Mouse (Mus musculus): ENCODE measurements around the gene Ep400. TPM values are rescaled to one million over a fixed set of nuclear protein-coding genes. Genes with fewer than 3 reads are reported as not detected.
"Not testable (repeated sequence)": the region's sequence is repeated elsewhere in the genome, so short reads cannot be mapped to it uniquely, and the experiment has no call there.

The Ep400 gene
- total RNA-seq, 2 experiments from 2014 or later = 30.0 to 33.5 TPM

DNA sequence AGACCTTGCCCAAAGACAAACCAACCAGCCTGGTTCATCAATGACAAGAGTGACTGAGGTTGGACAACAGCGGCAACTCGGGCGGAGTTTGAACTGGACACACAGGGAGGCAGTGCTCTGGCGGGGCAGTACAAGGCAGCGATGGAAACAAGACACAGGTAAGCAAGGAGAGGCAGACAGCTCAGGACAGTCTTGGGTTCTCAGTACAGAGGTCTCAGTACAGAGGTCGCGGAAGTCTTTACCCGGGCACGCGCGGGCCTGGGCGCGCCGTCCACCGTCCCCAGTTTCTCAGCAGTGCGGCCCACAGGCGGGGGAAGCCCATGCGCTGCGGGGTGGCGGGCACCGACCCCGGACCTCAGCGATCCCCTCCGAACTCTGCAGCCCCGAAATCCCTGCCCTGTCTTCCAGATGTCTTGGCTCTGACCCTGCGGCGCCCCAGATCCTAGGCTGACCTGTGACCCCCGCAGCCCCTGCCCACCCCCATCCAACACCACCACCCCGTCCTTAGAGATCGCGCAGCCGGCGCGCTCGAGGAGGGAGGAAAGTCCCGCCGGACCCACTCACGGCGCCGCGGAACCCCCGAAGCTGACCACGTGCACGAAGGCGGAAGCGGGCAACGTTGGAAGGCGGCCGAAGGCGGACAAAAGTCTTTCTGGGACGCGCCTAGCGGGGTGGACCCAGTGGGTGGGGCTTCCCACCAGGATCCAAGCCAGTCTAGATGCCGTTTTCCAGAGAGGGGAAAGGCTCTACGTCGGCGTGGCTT, 9.7 kb upstream of the Ep400 start, which contains the start of gene Pus1:
Gene Pus1 (minus strand): TSS at position 662 of the 763 bp plus-strand sequence.
- DNase-seq = peak; percentile 97 to 99

DNA sequence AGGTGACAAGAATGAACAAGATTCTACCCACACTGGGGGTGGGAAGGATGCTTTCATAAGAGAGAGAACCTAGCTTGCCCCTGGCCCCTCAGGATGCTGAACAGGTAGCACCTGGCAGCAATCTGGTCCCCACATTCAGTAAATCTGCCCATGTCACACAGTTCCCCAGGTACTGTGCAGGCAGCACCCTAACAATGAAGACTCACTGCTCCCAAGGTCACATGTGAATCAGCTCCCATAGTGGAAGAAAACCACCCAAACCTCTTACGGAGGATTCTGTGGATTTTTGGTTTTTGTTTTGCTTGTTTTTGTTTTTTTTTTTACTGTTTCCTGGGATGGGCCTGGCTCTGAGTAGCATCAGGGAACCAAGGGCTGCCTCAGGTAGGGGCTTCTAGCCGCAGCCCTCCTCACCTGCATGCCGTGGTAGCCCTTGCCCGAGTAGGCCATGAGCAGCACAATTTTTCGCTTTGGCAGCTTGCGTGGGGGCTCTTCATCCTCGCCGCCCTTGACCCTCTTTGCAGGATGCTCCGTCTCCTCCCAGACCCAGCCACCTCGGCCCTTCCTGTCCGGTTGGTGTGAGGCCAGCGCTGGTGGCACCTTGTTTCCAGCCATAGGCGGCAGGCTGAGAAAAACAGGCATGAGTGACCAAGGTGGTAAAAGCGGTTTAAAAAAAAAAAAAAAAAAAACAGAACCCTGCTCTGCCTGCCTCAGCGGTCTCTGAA, 8.9 kb upstream of the Ep400 start:
- DNase-seq = no peak

DNA sequence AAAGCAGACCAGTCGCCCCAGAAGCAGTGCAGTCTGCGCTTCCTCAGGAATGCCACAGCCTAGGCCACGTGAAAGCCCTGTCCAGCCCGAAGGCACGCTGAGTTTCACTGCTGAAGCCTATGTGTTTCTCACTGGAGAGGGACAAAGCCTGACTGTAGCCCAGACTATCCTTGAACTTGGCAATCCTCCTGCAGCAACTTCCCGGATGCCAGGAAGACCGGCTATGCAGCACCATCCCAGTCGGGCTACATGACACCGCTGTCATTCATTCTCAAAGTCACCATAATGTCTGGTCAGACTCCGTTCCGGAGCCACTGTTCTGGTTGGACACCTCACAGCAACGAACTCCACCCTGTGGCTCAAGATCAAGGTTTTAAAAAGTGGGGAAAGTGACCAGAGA, 7.7 kb upstream of the Ep400 start:
- DNase-seq = no peak

DNA sequence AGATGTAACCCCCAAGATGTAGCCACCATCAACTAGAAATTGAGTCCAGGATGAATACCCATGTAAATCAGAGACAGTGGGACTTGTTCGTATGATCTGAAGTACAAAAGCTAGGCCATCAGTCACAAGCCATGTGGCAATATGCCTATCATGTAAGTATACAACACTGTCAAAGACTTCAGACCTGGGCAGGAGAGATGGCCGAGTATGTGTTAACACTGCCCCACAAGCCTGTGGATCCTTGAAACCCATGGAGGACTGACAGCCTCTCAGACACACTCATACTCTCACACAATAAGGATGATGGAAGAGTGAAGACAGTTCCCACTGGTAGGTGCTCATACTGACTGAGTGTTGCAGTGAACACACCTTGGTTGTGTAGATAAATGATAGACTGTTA, 5.6 kb upstream of the Ep400 start:
- DNase-seq = no peak

DNA sequence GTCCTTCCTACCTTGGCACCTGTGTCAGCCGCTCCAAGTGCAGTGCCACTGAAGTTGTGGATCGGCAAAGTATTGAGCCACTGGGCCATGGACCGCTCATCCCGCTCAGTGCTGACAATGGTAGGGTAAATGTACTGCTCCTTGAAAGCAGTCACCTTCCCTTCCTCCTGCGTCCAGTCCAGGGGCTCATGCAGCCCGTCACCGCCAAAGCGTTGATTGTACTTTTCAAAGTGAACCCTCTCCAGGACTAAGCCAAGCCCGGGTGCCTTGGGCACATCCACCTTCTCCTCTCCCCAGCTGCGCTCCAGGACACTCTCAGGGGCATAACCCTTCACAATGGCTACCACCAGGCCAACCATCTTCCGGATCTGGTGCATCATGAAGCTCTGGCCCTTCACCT, 4.0 kb upstream of the Ep400 start:
- DNase-seq = no peak

DNA sequence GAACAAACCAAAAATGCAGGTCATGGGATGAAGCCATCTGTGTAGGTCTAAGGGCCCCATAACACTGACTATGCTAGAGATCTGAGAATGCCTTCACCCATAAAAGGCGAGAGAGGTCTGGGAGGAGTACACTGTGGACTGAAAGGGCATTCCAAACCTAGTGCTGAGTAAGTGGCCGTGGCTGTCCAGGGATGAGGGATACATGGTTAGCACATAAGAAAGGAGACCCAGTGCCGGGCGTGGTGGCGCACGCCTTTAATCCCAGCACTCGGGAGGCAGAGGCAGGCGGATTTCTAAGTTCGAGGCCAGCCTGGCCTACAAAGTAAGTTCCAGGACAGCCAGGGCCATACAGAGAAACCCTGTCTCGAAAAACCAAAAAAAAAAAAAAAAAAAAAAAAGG, 2.4 kb upstream of the Ep400 start:
- not testable (repeated sequence) for DNase-seq

DNA sequence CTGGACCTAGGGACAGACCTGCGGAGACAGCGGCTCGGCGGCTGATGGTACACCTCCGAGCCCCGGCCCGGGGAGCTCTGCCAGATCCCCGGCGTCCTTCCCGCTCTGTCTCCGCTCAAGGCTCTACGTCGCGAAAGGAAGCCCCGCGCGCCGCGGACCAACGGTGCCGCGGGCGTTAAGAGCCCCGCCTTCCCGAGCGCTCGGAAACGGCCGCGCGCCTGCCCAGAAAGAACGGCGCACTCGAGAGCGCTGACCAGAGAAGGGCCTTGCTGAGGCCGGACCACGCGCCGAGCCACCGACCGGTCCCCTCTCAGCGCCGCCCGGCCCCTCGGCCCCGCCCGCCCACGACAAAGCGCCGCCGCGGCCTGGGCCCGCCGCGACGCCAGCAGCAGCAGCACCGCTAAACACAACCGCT, 479 bp downstream of the Ep400 start:
- no peak for DNase-seq

DNA sequence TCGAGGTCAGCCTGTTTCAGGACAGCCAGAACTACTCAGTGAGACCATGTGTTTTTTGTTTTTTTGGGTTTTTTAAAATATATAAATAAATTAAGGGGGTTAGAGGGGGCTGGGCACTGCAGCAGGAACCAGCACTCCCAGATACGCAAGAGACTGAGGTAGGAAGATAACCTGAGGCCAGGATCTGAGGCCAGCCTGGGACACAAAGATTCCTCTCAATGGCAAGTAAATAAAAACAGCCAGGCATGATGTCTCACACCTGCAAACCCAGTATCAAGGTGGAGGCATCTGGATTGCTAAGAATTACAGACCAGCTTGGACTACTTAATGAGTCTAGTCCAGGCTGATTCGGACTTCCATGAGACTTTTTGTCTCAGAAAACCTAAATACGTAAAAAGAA, 1.2 kb downstream of the Ep400 start:
- DNase-seq = no peak

DNA sequence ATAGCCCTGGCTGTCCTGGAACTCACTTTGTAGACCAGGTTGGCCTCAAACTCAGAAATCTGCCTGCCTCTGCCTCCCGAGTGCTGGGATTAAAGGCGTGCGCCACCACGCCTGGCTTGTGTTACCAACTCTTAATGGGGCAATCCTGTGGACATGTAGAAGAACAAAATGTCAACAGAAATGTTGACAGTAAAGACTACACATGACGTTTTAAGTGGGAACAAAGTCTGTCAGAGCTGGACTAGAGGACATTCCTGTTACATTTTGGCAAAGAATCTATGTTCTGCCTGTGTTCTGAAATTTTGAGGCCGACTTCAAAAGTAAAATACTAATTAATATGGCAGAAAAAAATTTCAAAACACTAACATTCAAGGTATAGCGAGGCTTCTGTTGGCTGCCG, 6.6 kb downstream of the Ep400 start:
- DNase-seq = no peak

DNA sequence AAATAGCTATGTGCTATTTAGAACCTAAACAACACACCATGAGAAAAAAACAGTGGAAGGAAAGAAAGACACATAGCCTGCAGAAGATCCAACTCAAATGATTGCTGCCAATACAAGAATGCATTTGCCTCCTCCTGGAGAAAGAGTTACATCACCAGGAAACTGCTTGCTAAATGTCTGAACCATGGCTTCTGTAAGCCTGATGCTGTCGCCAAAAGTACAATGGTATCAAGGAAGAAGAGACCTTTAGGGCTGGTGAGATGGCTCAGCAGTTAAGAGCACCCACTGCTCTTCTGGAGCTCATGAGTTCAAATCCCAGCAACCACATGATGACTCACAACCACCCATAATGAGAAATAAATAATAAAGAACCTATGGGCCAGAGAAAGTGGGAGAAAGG, 25.5 kb downstream of the Ep400 start:
- no peak for DNase-seq

DNA sequence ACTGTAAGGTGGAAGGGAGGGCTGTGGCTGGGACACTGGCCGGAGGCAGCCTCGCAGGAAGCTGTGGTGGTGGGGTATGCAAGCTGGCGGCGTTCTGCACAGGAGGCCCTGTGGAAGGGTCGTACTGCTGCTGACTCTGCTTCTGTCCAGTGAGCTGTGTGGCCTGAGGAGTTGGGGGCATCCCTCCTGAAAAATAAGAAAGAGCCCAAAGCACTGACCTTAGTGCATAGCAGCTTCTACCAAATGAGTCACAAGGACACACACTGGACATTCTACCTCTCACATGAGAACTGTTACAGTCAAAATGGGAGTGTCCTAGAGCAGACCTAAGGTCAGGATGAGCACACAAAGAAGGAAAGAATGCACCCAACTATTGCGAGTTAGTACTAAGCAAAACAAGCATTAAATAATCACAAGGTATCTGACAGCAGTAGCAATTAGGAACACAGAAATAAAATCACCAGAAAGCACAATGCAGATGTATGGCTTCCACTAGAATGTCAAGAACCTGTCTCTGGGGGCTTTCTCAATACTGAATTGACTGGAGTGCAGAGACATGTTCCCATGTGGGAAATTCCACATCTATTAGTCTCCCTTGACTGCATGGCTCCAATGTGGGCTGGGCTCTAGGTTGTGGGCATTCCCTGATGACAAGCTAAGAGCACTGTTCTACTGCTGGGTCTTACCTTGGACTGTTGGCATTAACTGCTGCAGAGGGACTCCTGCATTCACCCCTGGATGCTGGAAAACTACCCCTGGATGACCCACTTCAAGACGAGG, 30.8 kb downstream of the Ep400 start:
- no peak for DNase-seq

DNA sequence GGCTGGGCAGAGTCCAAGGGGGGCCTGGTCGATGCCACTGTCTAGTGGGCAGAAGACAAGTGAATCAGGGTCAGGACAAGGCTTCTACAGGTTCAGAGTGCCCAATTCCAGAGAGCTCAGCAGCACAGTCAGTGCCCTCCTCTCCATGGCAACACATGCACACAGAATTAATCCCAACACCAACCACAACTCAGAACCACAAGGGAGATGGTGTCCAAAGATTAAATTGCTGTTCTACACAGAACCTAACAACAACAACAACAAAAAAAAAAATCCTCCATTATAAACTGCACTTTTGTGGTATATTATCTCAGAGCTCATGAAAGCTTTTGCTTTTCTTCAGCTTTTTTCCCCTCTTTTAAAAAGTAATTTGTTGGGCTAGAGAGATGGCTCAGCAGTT, 34.9 kb downstream of the Ep400 start:
- DNase-seq = no peak

DNA sequence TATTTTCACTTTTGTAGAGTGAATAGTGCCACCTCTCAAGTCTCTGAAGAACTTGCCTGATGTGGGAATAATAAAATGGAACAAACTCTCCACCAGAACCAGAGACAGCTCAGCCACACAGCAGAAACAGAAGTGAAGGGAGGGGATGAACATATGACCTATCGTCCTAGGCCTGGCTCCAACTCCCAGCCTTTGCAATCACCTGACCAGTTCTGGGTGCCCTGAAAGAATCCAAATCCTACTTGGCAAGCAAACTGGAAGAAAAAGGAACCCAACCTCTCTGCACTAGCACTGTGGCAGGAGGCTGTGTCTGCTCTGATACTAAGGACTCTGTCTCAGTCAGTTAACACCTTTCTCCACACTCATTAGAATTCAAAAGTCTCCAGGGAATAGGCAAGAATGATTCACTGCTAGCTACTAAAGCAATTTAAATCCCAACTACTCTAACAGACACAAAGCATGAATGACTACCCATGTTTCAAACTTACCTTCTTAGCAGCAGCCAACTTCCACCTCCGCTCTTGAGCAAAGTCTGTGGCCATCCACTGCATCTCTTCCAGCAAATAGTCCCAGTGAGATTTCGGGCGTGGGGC, 37.2 kb downstream of the Ep400 start:
- DNase-seq = no peak

DNA sequence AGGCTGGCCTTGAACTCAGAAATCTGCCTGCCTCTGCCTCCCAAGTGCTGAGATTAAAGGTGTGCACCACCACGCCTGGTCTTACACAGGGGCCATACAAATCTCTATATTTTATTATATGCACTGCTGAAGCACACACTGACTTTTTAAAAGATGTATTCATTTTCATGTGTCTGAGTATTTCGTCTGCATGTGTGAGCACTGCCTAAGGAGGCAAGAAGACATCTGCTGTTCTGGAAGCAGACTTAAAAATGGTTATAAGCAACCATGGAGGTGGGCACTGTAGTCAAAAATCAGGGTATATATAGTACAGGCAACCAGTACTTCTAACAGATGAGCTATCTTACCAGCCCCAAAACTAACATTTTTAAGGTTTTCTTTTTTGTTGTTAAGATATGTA, 39.3 kb downstream of the Ep400 start:
- DNase-seq = no peak

DNA sequence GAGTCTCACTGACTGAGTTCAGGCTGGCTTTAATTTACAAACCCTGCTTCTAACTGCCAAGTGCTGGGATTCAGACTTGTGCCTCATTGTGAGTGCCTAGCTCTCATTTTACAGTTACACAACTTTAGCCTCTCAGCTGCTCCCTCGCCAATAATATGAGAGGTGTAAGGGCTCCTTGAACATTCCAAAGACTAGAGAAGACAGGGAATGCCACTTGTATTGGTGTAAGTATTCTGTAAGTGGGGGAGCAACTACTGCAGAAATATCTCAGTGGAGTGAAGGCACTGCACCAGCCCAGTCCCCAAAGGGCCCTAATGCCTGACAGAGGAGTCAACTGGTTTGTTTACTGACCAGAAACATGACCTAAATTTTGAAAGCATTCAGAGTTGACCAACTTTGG, 42.7 kb downstream of the Ep400 start:
- DNase-seq = no peak

DNA sequence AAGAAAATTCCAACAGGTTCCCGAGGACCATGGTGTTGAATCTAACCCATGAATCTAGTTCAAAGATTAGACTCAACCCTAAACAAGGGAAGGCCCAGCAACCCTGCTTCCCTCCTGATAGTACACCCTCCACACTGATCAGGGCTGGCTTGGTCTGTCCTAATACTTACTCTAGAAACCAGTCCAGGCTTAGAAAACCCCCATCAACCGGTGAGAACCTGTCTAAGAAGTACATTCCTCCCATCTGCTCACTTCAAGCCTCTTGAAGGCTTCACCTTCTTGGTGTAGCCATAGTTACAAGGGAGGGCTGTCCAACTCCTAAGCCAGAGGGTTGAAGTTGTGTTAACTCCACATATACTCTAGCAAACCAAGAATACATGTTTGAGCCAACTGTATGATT, 47.0 kb downstream of the Ep400 start:
- DNase-seq = no peak

DNA sequence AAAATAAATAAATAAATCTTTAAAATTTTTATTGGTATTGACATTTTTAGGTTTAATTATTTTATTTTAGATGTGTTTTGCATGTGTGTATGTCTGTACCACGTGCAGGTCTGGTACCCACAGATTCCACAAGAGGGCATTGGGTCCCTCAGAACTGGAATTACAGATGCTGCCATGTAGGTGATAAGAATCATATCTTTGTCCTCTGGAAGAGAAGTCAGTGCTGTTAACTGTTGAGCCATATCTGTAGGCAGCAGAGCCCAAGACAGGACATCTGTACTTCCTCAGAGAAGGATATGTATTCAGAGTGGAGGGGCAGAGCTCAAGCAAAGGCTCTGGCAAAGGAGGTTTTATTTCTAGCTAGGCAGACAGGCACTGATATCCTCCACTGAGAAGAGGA, 49.1 kb downstream of the Ep400 start:
- not testable (repeated sequence) for DNase-seq

DNA sequence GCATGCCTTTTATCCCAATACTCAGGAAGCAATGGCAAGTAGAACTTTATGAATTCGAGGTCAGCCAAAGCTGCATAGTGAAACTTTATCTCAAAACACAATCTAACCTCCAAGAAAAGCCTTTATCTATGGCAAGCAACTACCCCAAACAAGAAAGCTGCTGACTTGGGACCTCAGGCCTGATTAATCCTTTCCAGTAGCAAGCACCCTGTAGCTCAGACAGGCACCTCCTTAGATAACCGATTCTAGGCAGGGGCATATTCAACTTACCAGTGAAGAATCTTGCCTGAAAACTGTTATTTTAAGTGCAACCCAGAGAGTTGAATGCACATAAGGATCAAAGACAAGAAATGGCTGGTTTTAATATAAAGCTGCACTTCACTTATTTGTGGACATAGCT, 59.1 kb downstream of the Ep400 start:
- no peak for DNase-seq

DNA sequence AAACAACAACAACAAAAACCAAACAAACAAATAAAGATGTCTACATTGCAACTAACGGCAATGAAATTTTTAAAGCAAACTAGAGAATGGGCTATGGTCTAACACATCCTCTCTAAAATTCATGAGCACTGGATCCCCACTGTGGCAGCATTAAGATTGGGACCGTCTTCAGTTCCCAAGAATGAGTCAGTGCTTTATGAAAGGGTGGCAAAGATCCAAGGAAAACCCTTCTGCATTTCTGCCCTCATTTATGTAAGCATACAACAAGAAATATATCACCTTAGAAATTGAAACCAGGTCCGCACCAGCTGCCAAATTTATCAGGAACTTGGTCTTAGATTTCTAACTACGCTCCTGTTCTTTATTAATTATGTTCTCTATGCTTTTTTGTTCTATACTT, 61.3 kb downstream of the Ep400 start:
- no peak for DNase-seq

DNA sequence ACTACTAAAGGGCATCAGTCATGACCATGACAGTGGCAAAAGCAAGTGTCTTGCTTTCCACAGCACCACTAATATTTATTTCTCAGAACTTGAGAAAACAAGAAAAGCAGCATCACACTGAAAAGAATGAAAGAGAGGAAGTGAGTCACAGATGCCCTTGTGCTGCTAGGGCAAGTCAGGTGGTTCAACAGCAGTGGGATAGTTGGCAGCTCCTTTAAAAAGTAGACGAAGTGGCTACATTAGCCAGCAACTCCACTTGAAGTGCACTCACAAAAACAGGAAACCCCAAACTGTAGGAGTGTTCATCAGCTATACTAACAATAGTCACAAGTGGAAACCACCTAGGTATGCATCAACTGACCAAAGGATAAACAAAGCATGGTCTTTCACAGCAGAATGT, 66.5 kb downstream of the Ep400 start:
- no peak for DNase-seq

DNA sequence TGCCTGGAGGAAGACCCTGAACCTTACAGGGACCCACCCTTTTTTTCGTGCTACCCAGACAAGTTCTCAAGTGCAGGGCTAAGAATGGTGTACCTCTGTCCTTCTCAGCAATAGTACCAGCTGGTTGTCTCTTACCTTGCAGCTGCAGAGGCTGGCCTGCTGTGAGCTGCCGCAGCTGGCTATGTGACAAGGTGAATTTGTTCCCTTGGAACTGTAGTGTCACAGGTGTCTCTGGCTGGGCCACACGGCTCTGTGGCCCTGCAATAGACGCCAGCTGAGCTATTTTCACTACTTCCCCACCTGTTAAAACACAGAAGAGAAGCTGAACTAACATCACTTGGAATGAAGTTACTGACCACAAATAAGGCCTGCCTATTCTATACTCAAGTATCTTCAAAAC, 71.9 kb downstream of the Ep400 start:
- no peak for DNase-seq

DNA sequence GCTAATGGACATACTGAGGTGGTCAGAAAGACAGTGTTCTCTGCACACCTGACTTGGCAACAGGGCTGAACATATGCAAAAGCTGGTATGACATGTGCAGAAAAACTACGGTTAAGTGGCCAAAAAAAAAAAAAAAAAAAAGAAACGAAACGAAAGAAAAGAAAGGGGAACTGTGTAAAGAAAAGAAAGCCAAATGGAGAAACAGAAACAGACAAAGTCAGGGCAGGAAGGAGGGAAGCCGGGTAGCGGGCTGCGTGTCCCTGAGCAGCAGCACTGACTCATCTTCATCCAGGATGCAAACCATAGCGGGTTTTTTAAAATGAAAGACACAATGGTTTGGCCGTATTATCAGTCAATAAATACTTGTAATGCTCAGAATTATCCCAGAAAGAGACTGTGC, 88.5 kb downstream of the Ep400 start:
- DNase-seq = no peak
